ENCODE assay signal across 13 mouse cellular contexts in genomic region chr11:118861801-118862431, GRCm38 (mm10). TPM values are rescaled to one million over a fixed set of nuclear protein-coding genes. Genes with fewer than 3 reads are reported as not detected.
DNase-seq lines count a peak whose midpoint lies in the region; ATAC-seq lines count a peak whose summit lies in the region.
"Had no signal": no experiment of that assay in that cellular context is flagged by ENCODE, and none has a peak within 500 bp of the region (broad histone marks: within the 10 kb centered on the region; RNA-seq: fewer than 3 reads in every experiment).

No protein-coding gene starts in this region.

- 95% methylated on average over 15 of the region's 15 CpGs for WGBS in midbrain, embryonic 10.5 days
- WGBS in midbrain, embryonic 14.5 days: 93% methylated on average over 15 of the region's 15 CpGs

- no peaks in the 10 kb centered on the region for H3K36me3 ChIP-seq in midbrain, embryonic 10.5 days
- H3K36me3 ChIP-seq in midbrain, embryonic 14.5 days (ENCODE audit: control insufficient read depth, insufficient read depth, low read length): no peaks in the 10 kb centered on the region
- H3K36me3 ChIP-seq: embryonic facial prominence, embryonic 12.5 days; forebrain, embryonic 12.5 days; G1E had no signal

- no peaks in the 10 kb centered on the region for H3K27me3 ChIP-seq in midbrain, embryonic 10.5 days (ENCODE audit: low read depth, poor library complexity, severe bottlenecking)
- H3K27me3 ChIP-seq in midbrain, embryonic 14.5 days (ENCODE audit: control insufficient read depth, insufficient read depth, low read length): no peaks in the 10 kb centered on the region
- H3K27me3 ChIP-seq: embryonic facial prominence, embryonic 12.5 days; forebrain, embryonic 12.5 days had no signal

- peaks cover 31% of the 10 kb centered on the region for H3K4me1 ChIP-seq in midbrain, embryonic 10.5 days
- H3K4me1 ChIP-seq in midbrain, embryonic 14.5 days (ENCODE audit: control insufficient read depth, insufficient read depth, low read length): peaks cover 20% of the 10 kb centered on the region
- H3K4me1 ChIP-seq: embryonic facial prominence, embryonic 12.5 days had no signal

- H3K4me2 ChIP-seq in midbrain, embryonic 14.5 days (ENCODE audit: low read length): no peak overlapping the region
- H3K4me2 ChIP-seq: embryonic facial prominence, embryonic 12.5 days; forebrain, embryonic 12.5 days had no signal

- no peak for ATAC-seq in midbrain, embryonic 14.5 days (ENCODE audit: low FRiP score, low TSS enrichment)

- DNase-seq in cerebellum, adult 18-20 months: peak; percentile 61 to 68
- no peak for DNase-seq in cerebellum, adult 8-10 months
- no peak for DNase-seq in midbrain, embryonic 10.5 days (ENCODE audit: low spot score)
- no peak for DNase-seq in midbrain, embryonic 14.5 days
- DNase-seq in left cerebral cortex, adult 11 months (ENCODE audit: low spot score): peak; percentile 59
- DNase-seq in right cerebral cortex, postnatal 25 days: peak; percentile 73
- DNase-seq in urinary bladder, postnatal 25 days (ENCODE audit: low spot score): no peak
- DNase-seq in lung, postnatal 4 days: no peak
- DNase-seq: heart, adult 2 months; lung, adult 18-20 months had no signal

- no peak overlapping the region for H3K9ac ChIP-seq in midbrain, embryonic 14.5 days (replicated peaks; ENCODE audit: low read length)
- H3K9ac ChIP-seq: embryonic facial prominence, embryonic 12.5 days; forebrain, embryonic 12.5 days had no signal

- no peak overlapping the region for H3K4me3 ChIP-seq in midbrain, embryonic 10.5 days
- H3K4me3 ChIP-seq in midbrain, embryonic 14.5 days (replicated peaks; ENCODE audit: low read depth, low read length): no peak overlapping the region
- H3K4me3 ChIP-seq: embryonic facial prominence, embryonic 12.5 days; forebrain, embryonic 12.5 days; heart, adult 2 months had no signal

- no peaks in the 10 kb centered on the region for H3K9me3 ChIP-seq in midbrain, embryonic 10.5 days (replicated peaks)
- no peaks in the 10 kb centered on the region for H3K9me3 ChIP-seq in midbrain, embryonic 14.5 days (ENCODE audit: control insufficient read depth, low read length)
- H3K9me3 ChIP-seq: embryonic facial prominence, embryonic 12.5 days; forebrain, embryonic 12.5 days had no signal

- H3K27ac ChIP-seq in midbrain, embryonic 10.5 days (replicated peaks): 0 out of 2 replicates have a peak overlapping the region, but pooled peaks have one; percentile 34
- H3K27ac ChIP-seq in midbrain, embryonic 14.5 days (replicated peaks; ENCODE audit: low read depth, low read length): no peak overlapping the region
- H3K27ac ChIP-seq: embryonic facial prominence, embryonic 12.5 days; forebrain, embryonic 12.5 days; heart, adult 2 months had no signal

RNA-seq across cellular contexts. Expression of gene Rbfox3, which starts 49.5 kb away (rescaled TPM):
- 7.6 and 8.3 TPM in 2 replicates for polyA plus RNA-seq in midbrain, embryonic 10.5 days (2016; fragmentation: Nextera tagmentation; extraction: Ambion mirVana)
- 31.7 and 41.9 TPM in 2 replicates for polyA plus RNA-seq in midbrain, embryonic 14.5 days (2014; fragmentation: Nextera tagmentation; extraction: Ambion mirVana)
- polyA plus RNA-seq: G1E; heart, adult 2 months had no signal

Comparison
In these comparisons a context has a peak if more than half of its experiments do, and no peak if none do; other contexts are left out.
1. DNase-seq: peak in cerebellum, adult 18-20 months (2 of 2), left cerebral cortex, adult 11 months (single experiment) and right cerebral cortex, postnatal 25 days (single experiment); none in cerebellum, adult 8-10 months (single experiment), midbrain, embryonic 10.5 days (single experiment), midbrain, embryonic 14.5 days (single experiment), urinary bladder, postnatal 25 days (single experiment) and lung, postnatal 4 days (0 of 2).